Comparison of ENCODE assay signal across 22 mouse cellular contexts in the genomic region with DNA sequence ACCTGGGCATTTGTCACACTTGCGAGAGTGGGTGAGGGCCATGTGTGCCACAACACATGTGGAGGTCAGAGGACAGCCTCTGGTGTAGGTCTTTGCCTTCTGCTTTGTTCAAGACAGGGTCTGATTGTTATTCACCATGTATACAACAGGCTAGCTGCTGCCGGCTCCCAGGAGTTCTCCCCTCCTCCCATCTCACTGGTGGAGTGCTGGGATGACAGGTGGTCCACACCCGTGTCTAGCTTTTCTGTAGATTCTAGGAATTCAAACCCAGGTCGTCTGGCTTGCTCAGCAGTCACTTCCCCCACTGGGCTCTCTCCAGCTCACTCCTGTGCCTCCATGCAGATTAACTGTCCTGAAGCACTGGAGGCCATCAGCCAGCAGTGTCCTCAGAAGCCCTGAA.
"Had no signal": no experiment of that assay in that cellular context is flagged by ENCODE, and none has a peak within 500 bp of the region (broad histone marks: within the 10 kb centered on the region; RNA-seq: fewer than 3 reads in every experiment).

No protein-coding gene starts in this region.

- ATAC-seq: liver, embryonic 12.5 days; midbrain, embryonic 15.5 days had no signal

- H3K9ac ChIP-seq: limb, embryonic 13.5 days; liver, embryonic 12.5 days; liver, embryonic 15.5 days; lung, embryonic 15.5 days; midbrain, embryonic 15.5 days; neural tube, embryonic 12.5 days; neural tube, embryonic 15.5 days had no signal

- H3K27ac ChIP-seq: limb, embryonic 10.5 days; limb, embryonic 13.5 days; liver, embryonic 12.5 days; liver, embryonic 15.5 days; lung, embryonic 15.5 days; midbrain, embryonic 15.5 days; neural tube, embryonic 12.5 days; neural tube, embryonic 15.5 days had no signal

- H3K4me3 ChIP-seq: limb, embryonic 10.5 days; limb, embryonic 13.5 days; liver, embryonic 12.5 days; liver, embryonic 15.5 days; lung, embryonic 15.5 days; megakaryocyte, embryonic 14.5 days; midbrain, embryonic 15.5 days; neural tube, embryonic 12.5 days; neural tube, embryonic 15.5 days had no signal

- H3K27me3 ChIP-seq: limb, embryonic 13.5 days; liver, embryonic 12.5 days; liver, embryonic 15.5 days; lung, embryonic 15.5 days; midbrain, embryonic 15.5 days; neural tube, embryonic 12.5 days had no signal

- H3K4me1 ChIP-seq: limb, embryonic 13.5 days; megakaryocyte, embryonic 14.5 days had no signal

- H3K9me3 ChIP-seq: limb, embryonic 10.5 days; limb, embryonic 13.5 days; liver, embryonic 12.5 days; liver, embryonic 15.5 days; lung, embryonic 15.5 days; megakaryocyte, embryonic 14.5 days; midbrain, embryonic 15.5 days; neural tube, embryonic 12.5 days; neural tube, embryonic 15.5 days had no signal

- H3K4me2 ChIP-seq: limb, embryonic 13.5 days; liver, embryonic 12.5 days; liver, embryonic 15.5 days; lung, embryonic 15.5 days; midbrain, embryonic 11.5 days; midbrain, embryonic 15.5 days; neural tube, embryonic 12.5 days; neural tube, embryonic 15.5 days had no signal

- H3K36me3 ChIP-seq: lung, embryonic 15.5 days; midbrain, embryonic 15.5 days; neural tube, embryonic 12.5 days; neural tube, embryonic 15.5 days had no signal

- DNase-seq: kidney, adult 9 months; kidney, postnatal 14 days; kidney, postnatal 4 days; liver; lung, adult 18-20 months; lung, postnatal 10 days; lung, postnatal 36 days; right cerebral cortex, adult 18-20 months; right cerebral cortex, postnatal 14 days; thymus, adult 2 months; thymus, postnatal 14 days; thymus, postnatal 4 days had no signal
